Mouse (Mus musculus): ENCODE measurements at regions not wholly inside any gene's neighbourhood (a gene's known extent, or its start where the extent isn't known, plus 50 kb on each side); places are given as distances from the start of the nearest gene placed in this dataset.

GRCm38 (mm10) chr6:100439071-100439737 lies 151.9 kb upstream of the Rybp start:
- peak overlapping the region; percentile 33 for H3K4me3 ChIP-seq (ENCODE audit: low read depth, low read length)
- no peaks in the 10 kb centered on the region for H3K9me3 ChIP-seq (replicated peaks; ENCODE audit: control insufficient read depth, low read length)
- no peak overlapping the region for H3K27ac ChIP-seq (ENCODE audit: low read depth, low read length)
- H3K4me1 ChIP-seq (ENCODE audit: control insufficient read depth, insufficient read depth, low read length), result peaks cover 12% of the 10 kb centered on the region
- peak overlapping the region; percentile 29; the same call in 1 of the 2 replicates for H3K9ac ChIP-seq (ENCODE audit: low read depth, low read length)
- H3K4me2 ChIP-seq, result peak overlapping the region; percentile 64
- WGBS (ENCODE audit: insufficient replicate concordance), result 6% methylated on average over 8 of the region's 8 CpGs
- ATAC-seq (replicated peaks; ENCODE audit: insufficient number of reproducible peaks, low FRiP score, low TSS enrichment), result no peak
- H3K27me3 ChIP-seq (ENCODE audit: control insufficient read depth, insufficient read depth, low read length), result peaks cover 22% of the 10 kb centered on the region
- H3K36me3 ChIP-seq (ENCODE audit: control insufficient read depth, insufficient read depth, low read length), result no peaks in the 10 kb centered on the region

GRCm38 (mm10) chr6:100438511-100438991 lies 151.3 kb upstream of the Rybp start:
- no peak for ATAC-seq (replicated peaks; ENCODE audit: insufficient number of reproducible peaks, low FRiP score, low TSS enrichment)
- WGBS (ENCODE audit: insufficient replicate concordance), result 1% methylated on average over 13 of the region's 13 CpGs
- H3K9ac ChIP-seq (ENCODE audit: low read depth, low read length), result peak overlapping the region; percentile 34; the same call in 1 of the 2 replicates
- peak overlapping the region; percentile 64 for H3K4me2 ChIP-seq
- H3K4me1 ChIP-seq (ENCODE audit: control insufficient read depth, insufficient read depth, low read length), result peaks cover 12% of the 10 kb centered on the region
- H3K36me3 ChIP-seq (ENCODE audit: control insufficient read depth, insufficient read depth, low read length), result no peaks in the 10 kb centered on the region
- H3K9me3 ChIP-seq (replicated peaks; ENCODE audit: control insufficient read depth, low read length), result no peaks in the 10 kb centered on the region
- H3K27me3 ChIP-seq (ENCODE audit: control insufficient read depth, insufficient read depth, low read length), result peaks cover 22% of the 10 kb centered on the region
- no peak overlapping the region for H3K27ac ChIP-seq (ENCODE audit: low read depth, low read length)
- H3K4me3 ChIP-seq (ENCODE audit: low read depth, low read length), result peak overlapping the region; percentile 33

GRCm38 (mm10) chr6:100437980-100438379 lies 150.7 kb upstream of the Rybp start:
- no peaks in the 10 kb centered on the region for H3K36me3 ChIP-seq (ENCODE audit: control insufficient read depth, insufficient read depth, low read length)
- H3K4me3 ChIP-seq (ENCODE audit: low read depth, low read length), result no peak overlapping the region; the same call in 1 of the 2 replicates
- H3K9ac ChIP-seq (ENCODE audit: low read depth, low read length), result 0 out of 2 replicates have a peak overlapping the region, but pooled peaks have one; percentile 34
- peaks cover 22% of the 10 kb centered on the region for H3K27me3 ChIP-seq (ENCODE audit: control insufficient read depth, insufficient read depth, low read length)
- H3K9me3 ChIP-seq (replicated peaks; ENCODE audit: control insufficient read depth, low read length), result no peaks in the 10 kb centered on the region
- no peak for ATAC-seq (replicated peaks; ENCODE audit: insufficient number of reproducible peaks, low FRiP score, low TSS enrichment)
- WGBS (ENCODE audit: insufficient replicate concordance), result 22% methylated on average over 5 of the region's 5 CpGs
- no peak overlapping the region for H3K27ac ChIP-seq (ENCODE audit: low read depth, low read length)
- H3K4me2 ChIP-seq, result peak overlapping the region; percentile 64
- peaks cover 12% of the 10 kb centered on the region for H3K4me1 ChIP-seq (ENCODE audit: control insufficient read depth, insufficient read depth, low read length)

- Histone ChIP-seq H3K27me3 (ENCODE audit: control insufficient read depth, insufficient read depth, low read length) (peaks cover 22% of the 10 kb centered on the region), H3K4me2 (no peak overlapping the region), H3K9me3 (replicated peaks; ENCODE audit: control insufficient read depth, low read length) (no peaks in the 10 kb centered on the region), H3K27ac (ENCODE audit: low read depth, low read length) (no peak overlapping the region), H3K36me3 (ENCODE audit: control insufficient read depth, insufficient read depth, low read length) (no peaks in the 10 kb centered on the region), H3K9ac (ENCODE audit: low read depth, low read length) (no peak overlapping the region), H3K4me3 (ENCODE audit: low read depth, low read length) (no peak overlapping the region), H3K4me1 (ENCODE audit: control insufficient read depth, insufficient read depth, low read length) (peaks cover 17% of the 10 kb centered on the region)
- no peak for ATAC-seq (replicated peaks; ENCODE audit: insufficient number of reproducible peaks, low FRiP score, low TSS enrichment)
- 62% methylated on average over 2 of the region's 2 CpGs for WGBS (ENCODE audit: insufficient replicate concordance)
Observed at GRCm38 (mm10) chr6:100436507-100436906, 149.2 kb upstream of the Rybp start.

GRCm38 (mm10) chr6:100435222-100435621 lies 147.9 kb upstream of the Rybp start:
- 52% methylated on average over 5 of the region's 5 CpGs for WGBS (ENCODE audit: insufficient replicate concordance)
- Histone ChIP-seq H3K27me3 (ENCODE audit: control insufficient read depth, insufficient read depth, low read length) (peaks cover 14% of the 10 kb centered on the region), H3K4me2 (no peak overlapping the region), H3K4me3 (ENCODE audit: low read depth, low read length) (no peak overlapping the region), H3K9me3 (replicated peaks; ENCODE audit: control insufficient read depth, low read length) (no peaks in the 10 kb centered on the region), H3K4me1 (ENCODE audit: control insufficient read depth, insufficient read depth, low read length) (peaks cover 17% of the 10 kb centered on the region), H3K9ac (ENCODE audit: low read depth, low read length) (no peak overlapping the region), H3K36me3 (ENCODE audit: control insufficient read depth, insufficient read depth, low read length) (no peaks in the 10 kb centered on the region), H3K27ac (ENCODE audit: low read depth, low read length) (no peak overlapping the region)
- no peak for ATAC-seq (replicated peaks; ENCODE audit: insufficient number of reproducible peaks, low FRiP score, low TSS enrichment)

- no peak overlapping the region for H3K27ac ChIP-seq (ENCODE audit: low read depth, low read length)
- 61% methylated on average over 9 of the region's 9 CpGs for WGBS (ENCODE audit: insufficient replicate concordance)
- no peaks in the 10 kb centered on the region for H3K9me3 ChIP-seq (replicated peaks; ENCODE audit: control insufficient read depth, low read length)
- peaks cover 12% of the 10 kb centered on the region for H3K4me1 ChIP-seq (ENCODE audit: control insufficient read depth, insufficient read depth, low read length)
- H3K36me3 ChIP-seq (ENCODE audit: control insufficient read depth, insufficient read depth, low read length), result no peaks in the 10 kb centered on the region
- no peak overlapping the region for H3K4me3 ChIP-seq (ENCODE audit: low read depth, low read length)
- peaks cover 7% of the 10 kb centered on the region for H3K27me3 ChIP-seq (ENCODE audit: control insufficient read depth, insufficient read depth, low read length)
- no peak overlapping the region for H3K9ac ChIP-seq (ENCODE audit: low read depth, low read length)
- no peak overlapping the region for H3K4me2 ChIP-seq
- no peak for ATAC-seq (replicated peaks; ENCODE audit: insufficient number of reproducible peaks, low FRiP score, low TSS enrichment)
Observed at GRCm38 (mm10) chr6:100433534-100433867, 146.2 kb upstream of the Rybp start.

GRCm38 (mm10) chr6:100432688-100433533 lies 145.6 kb upstream of the Rybp start:
- Histone ChIP-seq H3K4me2 (no peak overlapping the region), H3K27me3 (ENCODE audit: control insufficient read depth, insufficient read depth, low read length) (peaks cover 7% of the 10 kb centered on the region), H3K36me3 (ENCODE audit: control insufficient read depth, insufficient read depth, low read length) (no peaks in the 10 kb centered on the region), H3K4me3 (ENCODE audit: low read depth, low read length) (no peak overlapping the region), H3K27ac (ENCODE audit: low read depth, low read length) (no peak overlapping the region), H3K9me3 (replicated peaks; ENCODE audit: control insufficient read depth, low read length) (no peaks in the 10 kb centered on the region), H3K9ac (ENCODE audit: low read depth, low read length) (no peak overlapping the region), H3K4me1 (ENCODE audit: control insufficient read depth, insufficient read depth, low read length) (peaks cover 6% of the 10 kb centered on the region)
- ATAC-seq (replicated peaks; ENCODE audit: insufficient number of reproducible peaks, low FRiP score, low TSS enrichment), result no peak
- WGBS (ENCODE audit: insufficient replicate concordance), result 29% methylated on average over 17 of the region's 17 CpGs

GRCm38 (mm10) chr6:100430286-100430685 lies 143.0 kb upstream of the Rybp start:
- Histone ChIP-seq H3K4me3 (ENCODE audit: low read depth, low read length) (no peak overlapping the region), H3K9ac (ENCODE audit: low read depth, low read length) (no peak overlapping the region), H3K27me3 (ENCODE audit: control insufficient read depth, insufficient read depth, low read length) (no peaks in the 10 kb centered on the region; the same call in 1 of the 2 replicates), H3K36me3 (ENCODE audit: control insufficient read depth, insufficient read depth, low read length) (no peaks in the 10 kb centered on the region), H3K9me3 (replicated peaks; ENCODE audit: control insufficient read depth, low read length) (no peaks in the 10 kb centered on the region), H3K4me2 (no peak overlapping the region), H3K4me1 (ENCODE audit: control insufficient read depth, insufficient read depth, low read length) (peaks cover 5% of the 10 kb centered on the region; the same call in 1 of the 2 replicates), H3K27ac (ENCODE audit: low read depth, low read length) (no peak overlapping the region)
- no peak for ATAC-seq (replicated peaks; ENCODE audit: insufficient number of reproducible peaks, low FRiP score, low TSS enrichment)
- 82% methylated on average over 4 of the region's 4 CpGs for WGBS (ENCODE audit: insufficient replicate concordance)
